Mouse (Mus musculus) small intestine, adult 2 months (tissue): ENCODE results near the gene Evc.

Experiments used
- CTCF ChIP-seq: fragments of 200-500 bp; IDR thresholded peaks from 2 replicates; pipeline ENCODE4 v1.5.1; 2012; ENCODE audit warnings: low read depth, mild to moderate bottlenecking, control low read depth, inconsistent platforms, low read length, moderate library complexity, mixed read lengths; ENCODE audit not compliant: insufficient replicate concordance, insufficient read length; ENCODE audit errors: extremely low read depth
- POLR2A ChIP-seq: fragments of 200-500 bp; IDR thresholded peaks from 2 replicates; pipeline ENCODE4 v1.6.1; 2012; ENCODE audit warnings: low read depth, mild to moderate bottlenecking, control low read depth, inconsistent platforms, low read length, moderate library complexity

DNA sequence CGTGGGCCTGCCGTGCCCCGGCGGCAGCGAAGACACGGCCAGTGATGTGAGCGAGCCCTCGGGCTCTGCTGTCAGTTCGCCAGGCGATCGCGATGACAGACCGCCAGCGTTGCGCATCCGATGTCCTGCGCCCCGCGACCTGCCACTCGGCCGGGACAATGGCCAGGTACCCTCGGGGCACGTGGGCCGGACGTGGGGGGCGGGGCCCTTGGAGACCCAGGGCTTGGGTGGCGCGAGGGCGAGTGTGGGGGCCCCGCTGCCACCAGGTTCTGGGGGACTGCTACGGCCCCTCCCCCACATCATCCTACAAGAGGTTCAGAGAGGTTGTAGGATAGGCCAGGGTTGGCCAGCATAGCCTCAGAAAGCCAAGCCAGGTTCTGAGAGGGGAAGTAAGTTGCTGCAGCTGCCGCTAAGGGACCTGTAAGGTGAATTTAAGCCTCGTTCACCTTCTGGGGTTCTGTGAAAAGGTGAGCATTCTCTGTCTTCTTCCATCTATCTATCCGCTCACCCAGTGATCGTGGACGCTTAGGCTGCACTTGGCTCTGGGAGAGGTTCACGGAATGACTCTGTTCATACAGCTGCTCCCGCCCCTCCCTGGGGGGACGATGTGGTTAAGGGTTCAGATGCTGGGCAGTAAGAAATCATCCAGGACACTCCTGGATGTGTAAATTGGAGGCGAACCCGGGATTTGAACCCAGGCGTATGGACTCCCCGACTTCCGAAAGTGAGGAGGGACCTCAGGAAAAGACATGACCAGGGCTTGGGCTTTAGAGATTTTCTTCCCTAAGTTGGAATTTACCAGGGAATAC is 94.1 kb downstream of the Evc start:
- TF ChIP-seq CTCF (no peak), POLR2A (no peak)
